Mouse (Mus musculus) heart, adult 2 months (tissue): Measurements from ENCODE around the gene Ect2l.

Experiments used
- EP300 ChIP-seq: fragments of 200-500 bp; IDR thresholded peaks from 2 replicates; pipeline ENCODE4 v1.6.1; 2011; ENCODE audit warnings: low read depth, low read length, control low read depth; ENCODE audit not compliant: insufficient read depth
- POLR2A ChIP-seq: fragments of 200-500 bp; IDR thresholded peaks from 2 replicates; pipeline ENCODE4 v1.6.1; 2011; ENCODE audit warnings: mild to moderate bottlenecking, low read depth, low read length, control low read depth; ENCODE audit not compliant: insufficient read depth

DNA sequence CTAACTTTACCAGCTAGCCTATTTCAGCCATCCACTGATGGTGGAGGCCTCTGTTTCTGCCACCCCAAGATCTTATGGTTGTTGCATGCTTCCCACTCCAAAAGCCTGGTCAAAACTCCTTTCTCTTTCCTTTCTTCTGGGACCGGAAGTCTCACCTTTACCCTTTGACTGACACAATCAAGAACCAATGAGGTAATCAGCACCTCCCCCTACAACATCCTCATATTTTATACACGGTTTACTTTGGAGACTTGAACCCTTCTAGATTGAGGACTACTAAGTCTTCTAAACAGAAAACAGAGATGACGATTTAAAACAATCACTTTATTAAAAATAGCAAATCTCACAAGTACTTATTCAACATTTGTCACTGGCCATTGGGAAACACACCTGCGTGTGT lies 2.7 kb upstream of the Ect2l start:
- no peak for TF ChIP-seq POLR2A
- no peak for TF ChIP-seq EP300
